Mouse (Mus musculus) stomach, postnatal 0 days (tissue): ENCODE results near the gene Borcs7.

Experiments used
- CTCF ChIP-seq: IDR thresholded peaks from 2 replicates; pipeline ENCODE4 v1.5.1; 2016; ENCODE audit warnings: antibody characterized with exemption, low read depth, mild to moderate bottlenecking, moderate library complexity
- EP300 ChIP-seq: optimal IDR thresholded peaks from 2 replicates; pipeline ENCODE3; 2016; ENCODE audit warnings: antibody characterized with exemption

GRCm38 (mm10) chr19:46668263-46668662 lies 21.4 kb upstream of the Borcs7 start:
- no peak for TF ChIP-seq CTCF
- TF ChIP-seq EP300 = no peak
